Mouse (Mus musculus): ENCODE data around the gene Ushbp1. TPM values are rescaled to one million over a fixed set of nuclear protein-coding genes. Genes with fewer than 3 reads are reported as not detected.
"Not testable (repeated sequence)": the region's sequence is repeated elsewhere in the genome, so short reads cannot be mapped to it uniquely, and the experiment has no call there.

Ushbp1 gene
- 1 to 10 TPM; 4.9 to 5.0 TPM for total RNA-seq (2021)

- no peak for DNase-seq (ENCODE audit: low spot score in 2 of 2)
- intact Hi-C loops (cut with DNase I) = loop anchor here (2.0 kb wide), 1 partner anchor 25 kb away; the partner anchor contains the start of gene Ocel1
Measured at GRCm38 (mm10) chr8:71395629-71396028, at the start of gene Ushbp1. Gene Ushbp1, minus strand, starts transcription at chr8:71395802.

DNA sequence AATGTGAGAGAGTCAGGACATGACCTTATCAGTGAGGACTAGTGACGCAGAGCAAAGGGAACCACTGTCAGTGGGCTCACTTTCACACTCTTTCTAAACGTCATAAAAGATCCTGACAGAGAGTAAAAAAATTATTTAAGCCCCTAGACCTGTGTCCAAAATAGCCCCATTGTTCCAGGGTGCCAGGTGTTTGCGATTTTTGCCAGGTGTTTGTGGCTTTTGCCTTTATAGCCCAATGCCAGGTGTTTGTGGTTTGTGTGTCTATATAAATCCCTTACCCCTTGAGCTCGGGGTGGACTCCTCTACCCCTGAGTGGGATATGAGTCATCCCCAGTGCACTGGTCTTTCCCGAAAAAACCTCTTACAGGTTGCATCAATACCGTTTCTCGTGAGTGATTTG is 49.5 kb upstream of the Ushbp1 start:
- intact Hi-C loops (cut with DNase I) = loop anchor here (2.0 kb wide), 1 partner anchor 16 kb away; no protein-coding TSS in a partner anchor
- no peak for DNase-seq (ENCODE audit: low spot score in 2 of 2)

GRCm38 (mm10) chr8:71441404-71441803 is 45.8 kb upstream of the Ushbp1 start:
- intact Hi-C loops (cut with DNase I) = loop anchor here (2.0 to 5.0 kb wide), 2 partner anchors 79 to 156 kb away; partner anchors contain the start of gene Fam129c
- DNase-seq (ENCODE audit: low spot score in 2 of 2) = peak in 1 of 2 experiments; percentile 49

DNA sequence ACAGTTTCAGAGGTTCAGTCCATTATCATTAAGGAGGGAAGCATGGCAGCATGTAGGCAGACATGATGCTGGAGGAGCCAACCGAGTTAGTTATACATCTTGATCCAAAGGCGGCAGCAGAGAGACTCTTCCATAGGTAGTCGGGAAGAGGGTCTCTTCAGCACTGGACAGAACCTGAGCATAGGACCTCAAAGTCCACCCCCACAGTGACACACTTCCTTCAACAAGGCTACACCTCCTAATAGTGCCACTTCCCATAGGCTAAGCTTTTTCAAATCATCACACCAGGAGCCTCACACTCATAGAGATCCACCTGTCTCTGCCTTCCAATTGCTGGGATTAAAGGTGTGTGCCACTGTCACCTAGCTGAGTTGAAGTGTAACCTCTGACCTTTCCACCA is 41.4 kb upstream of the Ushbp1 start:
- intact Hi-C loops (cut with DNase I) = no loop called here
- no peak for DNase-seq (ENCODE audit: low spot score in 2 of 2)

DNA sequence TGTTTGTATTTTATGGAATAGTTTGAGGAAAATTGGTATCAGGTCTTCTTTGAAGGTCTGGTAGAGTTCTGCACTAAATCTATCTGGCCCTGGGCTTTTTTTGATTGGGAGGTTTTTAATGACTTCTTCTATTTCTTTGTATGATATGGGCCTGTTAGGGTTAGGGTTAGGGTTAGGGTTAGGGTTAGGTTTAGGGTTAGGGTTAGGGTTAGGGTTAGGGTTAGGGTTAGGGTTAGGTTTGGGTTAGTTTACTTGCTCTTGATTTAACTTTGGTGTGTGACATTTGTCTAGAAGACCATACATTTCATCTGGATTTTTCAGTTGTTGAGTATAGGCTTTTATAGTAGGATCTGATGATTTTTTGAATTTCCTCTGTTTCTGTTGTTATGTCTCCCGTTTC is 37.3 kb upstream of the Ushbp1 start:
- intact Hi-C loops (cut with DNase I); DNase-seq (ENCODE audit: low spot score in 2 of 2): not testable (repeated sequence)

- intact Hi-C loops (cut with DNase I) = no loop called here
- no peak for DNase-seq (ENCODE audit: low spot score in 2 of 2)
Measured at GRCm38 (mm10) chr8:71422121-71422520, 26.5 kb upstream of the Ushbp1 start.

DNA sequence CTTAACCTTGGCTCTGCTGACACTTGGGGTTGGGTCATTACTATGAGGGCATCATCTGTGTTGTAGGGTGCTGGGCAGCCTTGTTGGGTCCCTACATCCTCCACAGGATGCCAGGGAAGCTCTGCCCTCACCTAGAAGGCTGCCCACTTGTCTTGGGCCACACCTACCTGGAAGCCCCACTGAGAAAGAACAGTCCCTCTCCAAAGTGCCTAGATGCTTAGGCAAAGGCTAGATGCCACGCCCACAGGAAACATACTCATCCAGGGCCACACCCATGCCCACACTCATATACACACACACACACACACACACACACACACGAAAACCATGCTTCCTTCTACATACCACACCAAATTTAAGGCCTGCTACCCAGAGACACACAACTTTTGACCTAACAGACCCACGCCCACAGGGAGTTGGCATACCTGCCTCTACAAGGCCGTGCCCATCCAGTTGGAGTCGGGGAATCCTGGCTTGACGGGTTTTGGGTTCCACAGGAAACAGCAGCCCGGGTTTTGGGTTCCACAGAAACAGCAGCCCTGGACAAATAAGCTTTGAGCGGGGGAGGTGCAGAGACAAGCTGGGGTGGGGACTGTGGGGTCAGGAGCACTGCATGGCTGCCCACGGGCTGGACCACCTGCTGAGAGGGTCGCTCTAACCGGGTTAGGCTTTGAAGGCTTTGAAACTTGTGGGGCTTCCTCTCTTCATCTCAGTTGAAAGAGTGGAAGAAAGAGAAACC is 16.1 kb upstream of the Ushbp1 start:
- intact Hi-C loops (cut with DNase I) = no loop called here
- DNase-seq (ENCODE audit: low spot score in 2 of 2) = no peak

GRCm38 (mm10) chr8:71408231-71408630 is 12.6 kb upstream of the Ushbp1 start:
- intact Hi-C loops (cut with DNase I) = no loop called here
- DNase-seq (ENCODE audit: low spot score in 2 of 2) = no peak

DNA sequence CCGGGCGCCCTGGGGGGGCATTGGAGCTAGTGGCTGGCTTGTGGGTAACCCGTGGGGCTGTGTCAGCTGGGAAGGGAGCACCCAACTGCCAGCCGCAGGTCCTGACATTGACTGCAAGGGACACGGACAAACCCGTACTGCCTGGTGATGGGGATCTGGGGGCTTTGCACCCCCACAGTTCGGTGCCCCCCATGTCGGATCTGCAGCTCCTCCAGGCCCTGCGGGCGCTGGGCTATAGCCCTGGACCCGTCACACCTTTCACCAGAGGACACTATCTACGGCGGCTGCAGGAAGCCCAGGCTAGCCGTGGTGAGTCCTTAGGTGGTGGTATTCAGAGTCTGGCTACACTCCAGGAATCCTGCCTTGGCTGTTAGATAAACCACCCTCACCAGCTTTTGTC is 11.8 kb upstream of the Ushbp1 start:
- DNase-seq (ENCODE audit: low spot score in 2 of 2) = no peak
- intact Hi-C loops (cut with DNase I) = no loop called here

DNA sequence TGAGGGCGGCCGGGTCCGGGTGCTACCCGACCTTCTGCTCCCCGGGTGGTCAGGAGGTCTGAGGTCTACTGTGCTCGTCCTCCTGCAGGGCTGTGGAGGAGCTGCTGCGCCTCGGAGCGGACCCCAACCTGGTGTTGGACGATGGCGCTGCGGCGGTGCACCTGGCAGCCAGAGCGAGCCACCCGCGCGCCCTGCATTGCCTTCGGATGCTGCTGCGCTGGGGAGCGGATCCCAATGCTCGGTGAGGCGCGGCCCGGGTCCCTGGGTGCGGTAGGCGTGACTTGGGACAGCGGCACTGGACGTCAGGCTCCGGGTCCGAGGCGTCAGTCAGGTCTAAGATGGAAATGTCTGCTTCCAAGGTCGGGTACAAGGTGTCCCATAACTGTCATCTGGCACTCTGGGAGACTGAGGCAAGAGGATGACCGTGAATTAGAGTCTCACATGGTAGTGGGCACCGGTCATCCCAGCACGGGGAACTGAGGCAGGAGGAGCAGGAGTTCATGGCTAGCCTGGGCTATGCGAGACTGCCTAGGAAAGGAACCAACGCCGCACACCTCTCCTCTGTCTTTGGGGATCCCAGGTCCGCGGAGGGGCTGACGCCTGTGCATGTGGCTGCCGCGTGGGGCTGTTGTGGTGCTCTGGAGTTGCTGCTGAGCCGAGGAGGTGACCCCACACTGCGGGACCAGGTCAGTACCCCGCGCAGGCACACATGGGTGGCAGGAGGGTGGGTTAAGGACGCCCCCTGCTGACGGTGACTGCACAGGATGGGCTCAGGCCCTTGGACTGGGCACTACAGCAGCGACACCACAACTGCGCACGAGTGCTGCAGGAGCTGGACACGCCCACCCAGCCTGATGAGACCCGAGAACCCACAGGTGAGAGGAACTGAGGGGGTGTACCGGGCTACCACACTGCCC is 10.8 kb upstream of the Ushbp1 start:
- intact Hi-C loops (cut with DNase I) = no loop called here
- no peak for DNase-seq (ENCODE audit: low spot score in 2 of 2)

DNA sequence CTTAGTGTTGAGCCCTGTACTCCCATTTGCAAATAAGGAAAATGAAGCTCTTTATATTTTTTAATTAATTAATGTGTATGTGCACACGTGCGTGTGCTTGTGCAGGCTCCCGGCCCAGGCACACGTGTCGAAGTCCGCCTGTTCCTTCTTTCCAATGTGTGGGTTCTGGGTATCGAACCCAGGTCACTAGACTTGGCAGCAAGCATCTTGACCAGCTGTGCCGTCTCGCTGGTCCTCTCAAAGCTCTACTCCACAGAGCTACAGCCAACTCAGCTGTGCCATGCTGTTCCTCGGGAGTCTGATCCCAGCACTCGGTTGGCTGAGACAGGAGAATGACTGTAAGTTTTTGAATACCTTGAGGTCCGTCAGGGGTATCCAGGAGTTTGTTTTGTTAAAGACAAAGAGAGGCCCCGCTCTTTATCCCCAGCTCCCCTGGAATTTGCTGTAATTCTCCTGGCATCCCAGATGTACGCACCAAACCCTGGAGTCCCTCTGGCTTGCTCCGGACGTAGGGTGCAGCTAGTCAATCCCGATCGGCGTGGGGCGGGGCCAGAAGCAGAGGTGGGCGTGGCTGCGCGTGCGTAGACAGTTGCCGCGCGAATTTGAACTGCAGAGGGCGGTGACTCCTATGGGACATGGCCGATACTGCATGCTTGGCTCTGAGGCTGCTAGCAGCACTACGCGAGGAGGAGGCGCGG is 9.9 kb upstream of the Ushbp1 start, which contains the start of gene Ankle1:
Gene Ankle1, plus strand, starts transcription at position 610 of the 698 bp plus-strand sequence.
- intact Hi-C loops (cut with DNase I) = no loop called here
- peak; percentile 90 to 95 for DNase-seq (ENCODE audit: low spot score in 2 of 2)

GRCm38 (mm10) chr8:71404951-71405351 is 9.3 kb upstream of the Ushbp1 start:
- DNase-seq (ENCODE audit: low spot score in 2 of 2) = no peak
- intact Hi-C loops (cut with DNase I) = no loop called here

GRCm38 (mm10) chr8:71404011-71404410 is 8.4 kb upstream of the Ushbp1 start:
- intact Hi-C loops (cut with DNase I) = no loop called here
- DNase-seq (ENCODE audit: low spot score in 2 of 2) = no peak

DNA sequence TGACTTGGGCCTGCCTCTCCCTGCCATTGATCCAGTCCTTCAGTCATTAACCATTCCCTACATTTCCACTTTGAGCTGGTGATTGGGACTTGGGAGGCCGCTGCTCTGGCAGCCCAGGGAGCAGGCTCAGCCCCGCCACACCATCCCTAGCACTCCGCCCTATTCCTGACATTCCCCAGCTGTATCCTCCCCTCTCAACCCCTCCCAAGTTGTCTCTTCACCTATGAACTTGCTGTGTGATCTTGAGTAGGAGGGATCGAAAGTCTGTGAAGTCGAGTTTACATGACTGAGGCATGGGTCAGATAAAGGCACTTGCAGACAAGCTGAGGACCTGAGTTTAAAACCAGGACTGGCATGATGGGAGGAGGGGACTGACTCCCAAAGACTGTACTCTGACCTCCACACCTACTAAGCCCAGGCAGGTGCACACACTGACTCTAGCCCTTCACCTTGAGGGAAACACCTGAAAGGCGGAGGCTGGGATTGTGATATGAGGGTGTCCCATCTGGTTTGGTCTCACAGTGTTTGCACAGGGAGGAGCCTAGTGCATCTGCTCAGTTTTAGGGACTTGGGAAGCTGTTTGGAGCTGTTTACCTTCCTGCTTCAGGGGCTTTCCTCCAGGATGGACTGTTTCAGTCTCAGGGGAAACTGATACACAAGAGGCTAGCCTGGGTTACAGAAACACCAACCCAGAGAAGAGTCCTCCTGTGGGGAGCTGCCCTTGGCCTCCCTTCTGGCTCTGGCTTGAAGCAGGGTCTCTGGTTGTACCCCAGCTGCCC is 7.7 kb upstream of the Ushbp1 start:
- no peak for DNase-seq (ENCODE audit: low spot score in 2 of 2)
- intact Hi-C loops (cut with DNase I) = no loop called here

- DNase-seq (ENCODE audit: low spot score in 2 of 2) = no peak
- intact Hi-C loops (cut with DNase I) = no loop called here
Measured at GRCm38 (mm10) chr8:71402446-71402964, 6.9 kb upstream of the Ushbp1 start.

GRCm38 (mm10) chr8:71401454-71401853 is 5.9 kb upstream of the Ushbp1 start:
- DNase-seq (ENCODE audit: low spot score in 2 of 2) = no peak
- intact Hi-C loops (cut with DNase I) = no loop called here

DNA sequence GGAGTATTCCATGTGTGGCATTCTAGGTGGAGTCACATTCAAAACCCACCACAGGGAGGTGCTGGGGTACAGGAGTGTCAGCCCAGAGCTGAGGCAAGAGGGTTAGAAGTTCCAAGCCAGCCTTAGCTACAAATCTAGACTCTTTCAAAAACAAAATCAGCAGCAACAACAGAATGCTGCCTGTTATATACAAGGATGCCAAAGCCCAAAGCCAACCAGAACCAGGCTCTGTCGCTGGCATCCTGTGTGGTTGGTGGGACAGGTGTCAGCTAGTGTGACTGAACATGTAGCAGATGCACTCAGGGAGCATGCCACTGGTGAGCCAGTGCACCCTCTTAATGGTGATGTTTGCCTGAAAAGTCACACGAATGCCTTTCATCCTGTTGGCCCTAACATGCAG is 5.2 kb upstream of the Ushbp1 start:
- intact Hi-C loops (cut with DNase I) = no loop called here
- no peak for DNase-seq (ENCODE audit: low spot score in 2 of 2)

GRCm38 (mm10) chr8:71397701-71398100 is 2.1 kb upstream of the Ushbp1 start:
- no peak for DNase-seq (ENCODE audit: low spot score in 2 of 2)
- intact Hi-C loops (cut with DNase I) = loop anchor here (2.0 kb wide), 1 partner anchor 27 kb away; the partner anchor contains the start of gene Ocel1
